Mouse (Mus musculus): ENCODE results near the gene Lyz1. TPM values are rescaled to one million over a fixed set of nuclear protein-coding genes. Genes with fewer than 3 reads are reported as not detected.
"Not testable (repeated sequence)": the region's sequence is repeated elsewhere in the genome, so short reads cannot be mapped to it uniquely, and the experiment has no call there.

Lyz1 gene
- polyA plus RNA-seq, 1 experiment, result 18.6 TPM

DNA sequence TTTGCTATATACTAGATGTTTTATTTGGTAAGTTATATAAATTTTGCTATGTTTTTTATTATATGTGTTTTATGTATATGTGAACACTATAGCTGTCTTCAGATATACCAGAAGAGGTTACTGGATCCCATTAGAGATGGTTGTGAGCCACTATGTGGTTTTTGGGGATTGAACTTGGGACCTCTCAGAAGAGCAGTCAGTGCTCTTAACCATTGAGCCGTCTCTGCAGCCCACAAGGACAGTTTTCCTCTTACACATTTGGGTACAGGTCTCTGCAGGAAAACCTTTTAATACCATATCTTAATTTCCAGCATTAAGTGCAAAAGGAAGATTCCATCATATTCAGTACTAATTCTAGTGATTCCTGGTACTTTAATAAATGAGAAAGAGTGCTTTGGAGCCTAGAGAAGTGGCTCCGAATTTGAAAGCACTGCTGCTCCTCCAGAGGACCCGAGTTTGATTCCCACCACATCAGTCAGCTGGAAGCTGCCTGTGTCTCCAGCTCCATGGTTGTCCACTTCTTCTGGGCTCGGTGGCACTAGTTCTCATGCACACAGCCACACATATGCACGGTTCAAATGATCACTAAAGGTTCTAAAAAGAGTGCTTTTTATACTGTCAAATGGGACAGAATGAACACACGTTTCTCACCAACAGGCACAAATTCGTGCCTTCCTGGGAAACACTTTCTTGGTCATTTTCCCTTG is 8.6 kb downstream of the Lyz1 start:
- WGBS, result 93% methylated on average over 7 of the region's 7 CpGs
- TF ChIP-seq CTCF (IDR thresholded peaks at IDR 0.05; ENCODE audit: borderline replicate concordance, control insufficient read depth, extremely low read depth, insufficient read depth, low read length, poor library complexity) (no peak), POLR2A (IDR thresholded peaks at IDR 0.05; ENCODE audit: control insufficient read depth, extremely low read depth, insufficient read depth, low read length, poor library complexity) (no peak)

GRCm38 (mm10) chr10:117283196-117283595 is 9.5 kb downstream of the Lyz1 start:
- H3K4me1 ChIP-seq (replicated peaks; ENCODE audit: control insufficient read depth, insufficient read depth, low read length); H3K27ac ChIP-seq (ENCODE audit: control insufficient read depth, insufficient read depth, low read length); DNase-seq; H3K4me3 ChIP-seq (ENCODE audit: control insufficient read depth, insufficient read depth, low read length); H3K27me3 ChIP-seq (ENCODE audit: control insufficient read depth, insufficient read depth, low read length); H3K36me3 ChIP-seq (ENCODE audit: control insufficient read depth, insufficient read depth, low read length): not testable (repeated sequence)
- 93% methylated on average over 4 of the region's 4 CpGs for WGBS

More for the DNA sequence above, 8.6 kb downstream of the Lyz1 start:
- Histone ChIP-seq H3K4me3 (ENCODE audit: control insufficient read depth, insufficient read depth, low read length) (no peak overlapping the region), H3K27ac (ENCODE audit: control insufficient read depth, insufficient read depth, low read length) (no peak overlapping the region), H3K4me1 (replicated peaks; ENCODE audit: control insufficient read depth, insufficient read depth, low read length) (no peaks in the 10 kb centered on the region), H3K36me3 (ENCODE audit: control insufficient read depth, insufficient read depth, low read length) (no peaks in the 10 kb centered on the region), H3K27me3 (ENCODE audit: control insufficient read depth, insufficient read depth, low read length) (no peaks in the 10 kb centered on the region)
- DNase-seq, result no peak

- Histone ChIP-seq H3K4me3 (ENCODE audit: control insufficient read depth, insufficient read depth, low read length) (no peak overlapping the region), H3K4me1 (replicated peaks; ENCODE audit: control insufficient read depth, insufficient read depth, low read length) (no peaks in the 10 kb centered on the region), H3K36me3 (ENCODE audit: control insufficient read depth, insufficient read depth, low read length) (no peaks in the 10 kb centered on the region), H3K27ac (ENCODE audit: control insufficient read depth, insufficient read depth, low read length) (no peak overlapping the region), H3K27me3 (ENCODE audit: control insufficient read depth, insufficient read depth, low read length) (no peaks in the 10 kb centered on the region)
- 85% methylated on average over 2 of the region's 2 CpGs for WGBS
- no peak for DNase-seq
- TF ChIP-seq CTCF (IDR thresholded peaks at IDR 0.05; ENCODE audit: borderline replicate concordance, control insufficient read depth, extremely low read depth, insufficient read depth, low read length, poor library complexity) (no peak), POLR2A (IDR thresholded peaks at IDR 0.05; ENCODE audit: control insufficient read depth, extremely low read depth, insufficient read depth, low read length, poor library complexity) (no peak)
These were observed 10.1 kb downstream of the Lyz1 start for GRCm38 (mm10) chr10:117282551-117282950.

DNA sequence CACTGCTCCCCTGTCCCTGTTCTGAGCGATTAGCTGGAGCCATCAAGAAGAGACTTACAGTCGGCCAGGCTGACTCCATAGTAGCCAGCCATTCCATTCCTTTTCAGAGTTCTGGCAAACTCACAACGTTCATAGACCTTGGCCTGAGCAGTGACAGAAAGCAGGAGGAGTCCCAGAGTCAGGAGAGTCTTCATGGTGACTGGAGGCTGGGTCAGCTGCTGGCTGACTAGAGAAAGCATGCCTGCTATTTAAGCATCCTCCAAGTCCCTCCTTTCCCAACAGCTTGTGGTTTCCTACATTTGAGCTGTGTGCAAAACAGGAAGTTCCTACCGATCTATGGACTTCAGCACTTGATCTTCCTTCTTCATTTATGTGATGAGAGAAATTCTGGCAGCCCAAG is 10.6 kb downstream of the Lyz1 start, which contains the start of gene Lyz2:
Lyz2 (minus strand) TSS at position 273 of the 400 bp plus-strand sequence.
- Histone ChIP-seq H3K27ac (ENCODE audit: control insufficient read depth, insufficient read depth, low read length) (no peak within 1 kb of the TSS), H3K36me3 (ENCODE audit: control insufficient read depth, insufficient read depth, low read length) (no peaks in the 10 kb centered on the region), H3K4me1 (replicated peaks; ENCODE audit: control insufficient read depth, insufficient read depth, low read length) (no peaks in the 10 kb centered on the region), H3K27me3 (ENCODE audit: control insufficient read depth, insufficient read depth, low read length) (no peaks in the 10 kb centered on the region), H3K4me3 (ENCODE audit: control insufficient read depth, insufficient read depth, low read length) (no peak within 1 kb of the TSS)
- WGBS, result 16% methylated on average over 4 of the region's 4 CpGs
- DNase-seq, result peak; percentile 15
- no peak for TF ChIP-seq POLR2A (IDR thresholded peaks at IDR 0.05; ENCODE audit: control insufficient read depth, extremely low read depth, insufficient read depth, low read length, poor library complexity)
- no peak for TF ChIP-seq CTCF (IDR thresholded peaks at IDR 0.05; ENCODE audit: borderline replicate concordance, control insufficient read depth, extremely low read depth, insufficient read depth, low read length, poor library complexity)

DNA sequence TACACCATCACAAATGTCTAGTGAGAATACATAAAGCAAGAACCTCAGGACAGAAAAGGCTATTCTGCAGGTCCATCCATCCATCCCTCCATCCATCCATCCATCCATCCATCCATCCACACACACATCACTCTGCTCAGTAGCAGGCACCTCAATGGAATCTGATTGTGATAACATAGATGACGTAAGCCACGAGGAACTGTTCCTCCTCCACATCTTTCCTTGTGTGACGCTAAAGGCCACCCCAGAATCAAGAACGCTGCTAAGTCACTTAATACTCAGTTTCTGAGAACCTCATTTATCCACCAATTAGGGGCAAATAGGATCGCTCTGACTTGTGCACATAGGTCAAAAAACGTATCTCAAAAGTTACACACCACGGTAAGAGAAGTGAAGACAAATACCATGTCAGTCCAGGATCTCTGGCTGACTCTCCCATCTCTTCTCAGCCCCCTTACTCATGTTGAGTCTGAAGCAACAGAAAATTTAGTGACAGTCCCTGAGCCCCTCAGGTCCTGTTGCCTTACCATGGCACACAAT is 11.2 kb downstream of the Lyz1 start:
- 74% methylated on average over 7 of the region's 7 CpGs for WGBS
- no peaks in the 10 kb centered on the region for H3K27me3 ChIP-seq (ENCODE audit: control insufficient read depth, insufficient read depth, low read length)
- H3K27ac ChIP-seq (ENCODE audit: control insufficient read depth, insufficient read depth, low read length), result no peak overlapping the region
- H3K4me1 ChIP-seq (replicated peaks; ENCODE audit: control insufficient read depth, insufficient read depth, low read length), result no peaks in the 10 kb centered on the region
- no peak overlapping the region for H3K4me3 ChIP-seq (ENCODE audit: control insufficient read depth, insufficient read depth, low read length)
- DNase-seq, result no peak
- no peaks in the 10 kb centered on the region for H3K36me3 ChIP-seq (ENCODE audit: control insufficient read depth, insufficient read depth, low read length)
- no peak for TF ChIP-seq CTCF (IDR thresholded peaks at IDR 0.05; ENCODE audit: borderline replicate concordance, control insufficient read depth, extremely low read depth, insufficient read depth, low read length, poor library complexity)
- no peak for TF ChIP-seq POLR2A (IDR thresholded peaks at IDR 0.05; ENCODE audit: control insufficient read depth, extremely low read depth, insufficient read depth, low read length, poor library complexity)

DNA sequence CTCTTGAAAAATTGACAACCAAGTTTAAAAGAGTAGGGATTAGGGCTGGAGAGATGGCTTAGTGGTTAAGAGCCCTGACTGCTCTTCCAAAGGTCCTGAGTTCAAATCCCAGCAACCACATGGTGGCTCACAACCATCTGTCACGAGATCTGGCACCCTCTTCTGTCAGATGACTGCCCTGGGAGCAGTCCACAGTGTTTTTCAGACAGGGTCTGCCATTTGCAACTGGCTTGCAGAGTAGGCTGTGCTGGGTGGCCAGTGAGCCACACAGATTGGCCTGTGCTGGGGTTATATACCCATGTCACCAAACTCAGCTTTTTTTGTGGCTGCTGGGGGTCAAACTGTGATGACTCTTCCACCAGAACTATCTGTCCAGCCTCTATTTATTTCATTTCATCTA is 12.7 kb downstream of the Lyz1 start:
- 72% methylated on average over 1 of the region's 1 CpGs for WGBS
- Histone ChIP-seq H3K4me3 (ENCODE audit: control insufficient read depth, insufficient read depth, low read length) (no peak overlapping the region), H3K4me1 (replicated peaks; ENCODE audit: control insufficient read depth, insufficient read depth, low read length) (no peaks in the 10 kb centered on the region), H3K36me3 (ENCODE audit: control insufficient read depth, insufficient read depth, low read length) (no peaks in the 10 kb centered on the region), H3K27ac (ENCODE audit: control insufficient read depth, insufficient read depth, low read length) (no peak overlapping the region), H3K27me3 (ENCODE audit: control insufficient read depth, insufficient read depth, low read length) (no peaks in the 10 kb centered on the region)
- no peak for TF ChIP-seq POLR2A (IDR thresholded peaks at IDR 0.05; ENCODE audit: control insufficient read depth, extremely low read depth, insufficient read depth, low read length, poor library complexity)
- no peak for TF ChIP-seq CTCF (IDR thresholded peaks at IDR 0.05; ENCODE audit: borderline replicate concordance, control insufficient read depth, extremely low read depth, insufficient read depth, low read length, poor library complexity)
- DNase-seq, result peak; percentile 25

- not testable (repeated sequence) for H3K36me3 ChIP-seq (ENCODE audit: control insufficient read depth, insufficient read depth, low read length); H3K4me1 ChIP-seq (replicated peaks; ENCODE audit: control insufficient read depth, insufficient read depth, low read length); H3K4me3 ChIP-seq (ENCODE audit: control insufficient read depth, insufficient read depth, low read length); H3K27me3 ChIP-seq (ENCODE audit: control insufficient read depth, insufficient read depth, low read length); H3K27ac ChIP-seq (ENCODE audit: control insufficient read depth, insufficient read depth, low read length); DNase-seq
- WGBS, result 76% methylated on average over 2 of the region's 2 CpGs
These were observed 14.2 kb downstream of the Lyz1 start for GRCm38 (mm10) chr10:117278510-117278909.

DNA sequence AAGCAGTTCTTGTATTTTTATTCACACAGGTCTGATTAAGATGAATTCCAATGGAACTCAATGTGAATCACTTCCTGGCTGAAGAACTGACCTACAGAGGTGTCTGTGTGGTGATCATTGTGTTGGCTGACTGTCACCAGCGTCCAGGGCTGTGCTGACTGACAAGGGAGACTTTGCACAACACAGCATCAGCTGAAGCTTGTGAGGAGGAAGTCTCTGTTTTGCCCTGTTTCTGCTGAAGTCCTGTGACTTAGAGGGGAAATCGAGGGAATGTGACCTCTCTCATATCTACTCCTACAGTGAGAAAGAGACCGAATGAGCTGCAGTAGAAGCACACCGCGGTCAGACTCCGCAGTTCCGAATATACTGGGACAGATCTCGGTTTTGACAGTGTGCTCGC is 14.9 kb downstream of the Lyz1 start:
- not testable (repeated sequence) for H3K4me1 ChIP-seq (replicated peaks; ENCODE audit: control insufficient read depth, insufficient read depth, low read length); H3K36me3 ChIP-seq (ENCODE audit: control insufficient read depth, insufficient read depth, low read length); H3K27ac ChIP-seq (ENCODE audit: control insufficient read depth, insufficient read depth, low read length); DNase-seq; H3K4me3 ChIP-seq (ENCODE audit: control insufficient read depth, insufficient read depth, low read length); H3K27me3 ChIP-seq (ENCODE audit: control insufficient read depth, insufficient read depth, low read length)
- WGBS, result 91% methylated on average over 9 of the region's 9 CpGs
